Mouse (Mus musculus): Measurements from ENCODE around the gene Dlx5.

Gene Dlx5

DNA sequence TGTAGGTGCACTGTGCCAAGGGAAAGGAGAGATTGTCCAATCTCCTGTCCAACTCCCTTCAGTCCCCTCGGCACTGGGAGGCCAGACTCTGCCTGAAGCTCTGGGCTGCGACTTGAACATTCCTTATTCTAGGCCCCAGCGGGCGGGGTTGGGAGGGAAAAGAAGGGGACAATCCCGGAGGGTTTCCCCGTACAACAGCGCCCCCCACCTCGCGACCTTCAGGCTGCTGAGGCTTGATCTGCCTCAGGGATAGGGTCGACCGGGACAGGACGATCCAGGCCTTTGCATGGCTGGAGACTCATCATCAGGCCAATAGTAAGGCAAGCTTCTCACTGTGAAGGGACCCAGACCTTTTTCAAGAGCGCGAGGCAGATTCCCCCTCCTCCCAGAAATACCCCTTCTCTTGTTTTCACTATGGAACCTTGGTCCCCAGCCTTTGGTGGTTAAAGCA is 3.0 kb downstream of the Dlx5 start:
- POLR2A ChIA-PET = interaction anchor here in 2 of 4 experiments (0.6 to 3.9 kb wide), 8 partner anchors 7 to 779 kb away, joined by 3 to 13 read pairs (median 4); no protein-coding TSS in a partner anchor

DNA sequence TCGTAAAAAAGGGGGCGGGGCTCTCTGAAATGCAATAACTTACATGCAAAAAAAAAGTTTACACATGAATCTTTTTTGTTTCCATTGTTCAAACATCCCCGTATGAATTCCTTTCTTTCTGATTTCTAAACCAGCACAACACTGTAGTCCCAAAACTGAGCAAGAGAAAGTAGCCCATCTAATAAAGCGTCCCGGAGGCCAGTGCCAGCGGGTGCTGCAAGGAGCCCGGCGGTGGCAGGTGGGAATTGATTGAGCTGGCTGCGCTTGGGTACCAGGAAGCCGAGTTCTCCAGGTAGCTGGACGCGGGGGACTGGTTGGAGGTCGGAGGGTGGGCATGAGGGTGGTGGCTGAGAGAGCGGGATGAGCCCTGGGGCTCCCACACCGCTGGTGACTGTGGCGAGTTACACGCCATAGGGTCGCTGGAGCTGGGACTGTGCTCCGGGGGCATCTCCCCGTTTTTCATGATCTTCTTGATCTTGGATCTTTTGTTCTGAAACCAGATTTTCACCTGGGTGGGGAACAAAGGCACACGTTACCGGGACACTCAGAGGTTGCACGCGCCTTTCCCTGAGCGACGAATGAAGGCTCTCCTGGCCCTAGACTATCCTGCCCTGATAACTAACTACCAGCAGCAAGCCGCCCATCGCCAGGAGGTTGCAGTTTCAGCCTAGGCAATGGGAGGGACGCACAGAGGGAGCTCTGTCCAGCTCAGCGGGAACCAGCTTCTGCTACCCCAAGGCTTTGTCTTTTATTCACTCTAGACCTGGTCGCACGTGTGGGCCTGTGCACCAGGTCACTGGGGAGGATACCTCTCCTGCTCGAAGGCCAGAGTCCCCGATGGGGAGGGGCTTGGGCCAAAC is 3.7 kb downstream of the Dlx5 start:
- POLR2A ChIA-PET = interaction anchor here in 2 of 4 experiments (0.6 to 3.9 kb wide), 9 partner anchors 9 to 1327 kb away, joined by 3 to 13 read pairs (median 3); no protein-coding TSS in a partner anchor
- CTCF ChIA-PET = interaction anchor here in 3 of 4 experiments (0.6 to 1.1 kb wide), 3 partner anchors 8 to 1153 kb away, joined by 3 to 6 read pairs (median 4); no protein-coding TSS in a partner anchor

More for the DNA sequence above, 3.0 kb downstream of the Dlx5 start:
- CTCF ChIA-PET = interaction anchor here in 3 of 4 experiments (0.6 to 1.1 kb wide), 3 partner anchors 9 to 1154 kb away, joined by 3 to 6 read pairs (median 4); no protein-coding TSS in a partner anchor

DNA sequence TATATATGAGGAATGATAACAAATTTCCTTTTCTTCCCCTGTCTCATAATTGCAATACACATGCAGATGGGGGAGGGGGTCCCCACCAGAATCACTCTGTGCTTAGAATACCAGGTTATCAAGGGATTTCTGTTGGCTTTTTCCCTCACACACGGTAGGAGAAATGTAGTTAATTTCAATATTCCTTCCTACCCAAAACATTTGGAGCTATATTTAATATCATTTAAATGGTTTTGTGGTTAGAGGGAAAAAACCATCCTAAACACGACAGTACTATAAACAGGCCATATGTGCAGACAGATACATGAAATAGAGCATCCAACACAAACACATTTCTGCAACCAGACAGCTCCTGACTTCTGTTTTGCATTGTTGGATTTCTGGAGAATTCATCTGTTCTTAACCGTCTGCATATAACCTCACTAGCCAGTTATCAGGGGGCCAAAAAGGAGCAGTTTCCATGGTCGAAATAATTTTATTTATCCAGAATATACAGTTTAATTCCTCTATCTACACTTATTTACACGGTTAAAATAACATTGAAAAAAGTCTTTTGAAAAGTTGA is 4.5 kb downstream of the Dlx5 start:
- CTCF ChIA-PET = no interaction called here

DNA sequence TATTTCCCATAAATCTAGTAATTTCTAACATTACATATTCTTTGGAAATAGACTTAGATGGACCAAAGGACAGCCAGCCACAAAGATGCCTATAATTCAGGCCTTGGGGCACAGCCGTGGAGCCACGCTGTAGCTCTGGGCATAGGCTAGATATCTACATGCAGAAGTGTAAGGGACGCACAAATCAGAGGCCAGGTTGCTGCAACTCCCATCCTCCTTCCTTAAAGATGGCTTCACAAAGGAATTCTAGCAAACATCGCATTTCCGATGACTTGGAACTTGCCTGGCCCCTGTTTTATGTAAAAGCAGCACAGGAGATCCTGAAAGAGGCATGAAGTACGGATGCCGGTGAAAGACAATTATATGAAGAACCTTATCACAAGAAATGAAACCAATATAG is 5.2 kb downstream of the Dlx5 start:
- ChIA-PET CTCF (no interaction called here), POLR2A (no interaction called here)

More for the DNA sequence above, 4.5 kb downstream of the Dlx5 start:
- POLR2A ChIA-PET = interaction anchor here in 1 of 4 experiments (0.6 to 1.4 kb wide), 3 partner anchors 12 to 1326 kb away, joined by 3 to 5 read pairs (median 3); no protein-coding TSS in a partner anchor

DNA sequence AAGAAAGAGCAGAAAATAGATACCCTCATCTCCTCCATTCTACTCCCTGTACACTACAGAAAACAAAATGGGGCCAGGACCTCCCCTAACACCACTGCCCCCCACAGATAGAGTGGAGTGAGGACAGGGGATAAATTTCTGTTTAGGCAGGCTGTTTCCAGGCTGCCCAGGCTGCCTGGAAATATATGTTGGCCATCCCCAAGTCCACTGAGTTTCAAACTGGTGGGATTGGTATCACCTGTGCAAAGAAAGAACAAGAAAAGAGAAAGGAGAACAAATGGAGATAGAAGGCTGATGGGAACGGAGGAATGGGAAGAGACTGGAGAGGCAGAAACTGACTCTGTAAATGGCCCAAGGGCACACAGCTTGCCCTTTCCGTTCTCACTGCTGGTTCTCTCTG is 5.7 kb downstream of the Dlx5 start:
- CTCF ChIA-PET = interaction anchor here in 1 of 4 experiments (0.6 kb wide), 1 partner anchor 771 kb away, joined by 8 read pairs; no protein-coding TSS in a partner anchor

DNA sequence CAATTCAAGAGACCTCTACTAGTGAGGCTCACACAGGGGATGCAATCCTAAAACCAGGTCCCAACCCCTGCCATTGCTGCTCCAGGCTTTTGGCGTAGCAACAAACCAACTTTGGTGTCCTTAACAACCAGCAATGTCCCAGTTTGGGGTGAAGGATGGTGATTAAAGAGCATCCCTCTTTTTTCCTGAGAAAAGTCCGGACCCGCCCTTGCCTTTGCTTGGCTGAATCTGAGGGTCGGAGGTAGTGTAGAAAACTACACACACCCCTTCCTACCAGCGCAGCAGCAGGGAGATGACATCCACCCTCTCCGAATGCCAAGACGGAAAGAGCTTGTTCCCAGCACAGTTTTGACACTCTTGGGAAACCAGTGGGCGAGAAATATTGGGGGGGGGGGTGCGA is 6.2 kb downstream of the Dlx5 start:
- POLR2A ChIA-PET = interaction anchor here in 1 of 4 experiments (0.6 to 1.0 kb wide), 2 partner anchors 18 to 763 kb away, joined by 3 read pairs; no protein-coding TSS in a partner anchor
- CTCF ChIA-PET = interaction anchor here in 2 of 4 experiments (0.6 kb wide), 2 partner anchors 176 to 772 kb away, joined by 3 to 8 read pairs; no protein-coding TSS in a partner anchor

More for the DNA sequence above, 5.7 kb downstream of the Dlx5 start:
- POLR2A ChIA-PET = interaction anchor here in 2 of 4 experiments (0.5 to 1.0 kb wide), 2 partner anchors 18 to 639 kb away, joined by 3 to 10 read pairs; no protein-coding TSS in a partner anchor

DNA sequence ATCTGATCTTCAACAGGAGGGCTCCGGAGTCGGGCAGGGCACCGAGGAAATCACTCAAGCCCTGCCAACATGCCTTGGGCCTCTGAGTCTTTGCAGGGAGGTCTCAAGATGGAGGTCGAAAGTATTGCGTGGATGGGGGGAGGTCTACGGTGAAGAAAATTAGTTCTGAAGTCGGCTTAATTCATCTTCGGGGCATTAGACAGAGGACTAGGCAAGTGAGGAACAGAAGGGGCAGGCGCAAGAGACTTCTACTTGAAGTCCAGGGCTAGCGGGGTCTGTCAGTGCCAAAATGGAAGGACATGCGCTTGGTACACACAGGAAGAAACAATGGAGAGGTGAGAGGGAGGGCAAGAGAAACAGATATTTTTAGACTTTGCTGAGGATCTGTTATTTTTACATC is 6.7 kb downstream of the Dlx5 start:
- ChIA-PET CTCF (interaction anchor here in 2 of 4 experiments (0.6 to 1.3 kb wide), 2 partner anchors 12 to 176 kb away, joined by 3 to 4 read pairs; no protein-coding TSS in a partner anchor), POLR2A (interaction anchor here in 1 of 4 experiments (0.6 to 1.5 kb wide), 3 partner anchors 11 to 762 kb away, joined by 3 to 8 read pairs (median 3); no protein-coding TSS in a partner anchor)

DNA sequence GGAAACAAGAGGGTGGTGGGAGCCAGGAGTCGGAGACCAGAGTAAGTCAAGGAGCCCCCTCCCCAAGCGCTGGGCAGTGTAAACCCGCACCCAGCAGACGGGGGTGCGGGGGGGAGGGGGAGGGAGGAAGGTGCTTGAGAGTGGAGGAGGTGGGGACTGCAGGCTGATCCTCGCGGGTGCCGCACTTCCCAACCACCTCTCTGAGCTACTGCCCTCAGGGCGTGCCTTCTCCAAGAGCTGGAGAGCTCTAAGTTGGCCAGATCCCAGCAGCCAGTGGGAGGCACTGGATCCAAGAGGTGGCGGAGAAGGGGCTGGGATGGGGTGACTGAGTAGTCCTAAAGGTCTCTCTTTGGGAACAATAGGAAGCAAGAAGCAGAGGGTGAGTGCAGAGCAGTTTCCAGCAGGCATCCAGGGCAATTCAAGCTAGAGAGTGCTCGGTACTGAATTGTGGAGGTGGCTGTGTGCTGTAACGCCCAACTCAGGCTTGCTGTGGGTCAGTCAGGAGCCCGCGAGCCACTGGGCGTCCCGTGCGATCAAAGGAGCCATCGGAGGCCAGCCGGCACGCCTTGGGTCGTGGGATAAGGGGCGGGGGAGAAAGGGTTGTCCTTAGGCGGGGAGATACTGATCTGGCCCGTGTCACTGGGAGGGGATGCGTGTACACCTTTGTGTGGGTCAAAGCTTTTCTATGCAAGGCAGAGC is 7.7 kb downstream of the Dlx5 start:
- ChIA-PET CTCF (interaction anchor here in 2 of 4 experiments (0.6 to 1.3 kb wide), 3 partner anchors 10 to 1457 kb away, joined by 3 to 7 read pairs (median 4); no protein-coding TSS in a partner anchor), POLR2A (interaction anchor here in 1 of 4 experiments (0.6 to 1.5 kb wide), 2 partner anchors 10 to 12 kb away, joined by 5 to 8 read pairs; no protein-coding TSS in a partner anchor)

DNA sequence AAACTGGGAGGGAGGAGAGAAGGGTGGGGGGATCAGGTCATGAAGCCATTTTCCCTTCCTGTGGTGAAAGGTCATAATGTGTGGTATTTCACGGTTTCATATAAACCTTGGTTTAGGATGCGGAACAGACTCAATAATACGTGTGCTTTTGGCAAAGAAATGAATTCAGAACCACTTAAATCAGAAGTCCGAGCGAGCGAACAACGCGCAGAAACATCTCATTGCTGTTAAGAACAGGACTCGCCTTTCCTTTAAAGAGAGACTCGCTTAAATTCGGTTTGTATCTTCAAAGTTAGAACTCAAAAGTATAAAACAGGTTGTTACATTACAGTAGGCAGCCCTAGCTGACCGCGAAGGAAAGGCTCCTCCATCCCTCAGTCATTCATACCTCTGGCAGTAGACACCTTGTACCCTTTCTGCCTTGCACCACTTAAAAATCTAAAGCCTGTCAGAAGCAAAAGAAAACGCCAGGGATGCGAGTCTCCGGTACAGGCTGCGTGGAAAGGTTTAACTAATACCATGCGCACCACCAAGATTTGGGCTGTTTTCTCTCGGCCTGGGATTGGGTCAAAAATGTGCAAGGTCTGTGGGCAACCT is 8.3 kb downstream of the Dlx5 start:
- ChIA-PET CTCF (interaction anchor here in 1 of 4 experiments (1.2 to 1.3 kb wide), 2 partner anchors 9 to 11 kb away, joined by 3 to 4 read pairs; no protein-coding TSS in a partner anchor), POLR2A (interaction anchor here in 2 of 4 experiments (1.3 to 1.5 kb wide), 2 partner anchors 9 kb away, joined by 3 to 8 read pairs; no protein-coding TSS in a partner anchor)

DNA sequence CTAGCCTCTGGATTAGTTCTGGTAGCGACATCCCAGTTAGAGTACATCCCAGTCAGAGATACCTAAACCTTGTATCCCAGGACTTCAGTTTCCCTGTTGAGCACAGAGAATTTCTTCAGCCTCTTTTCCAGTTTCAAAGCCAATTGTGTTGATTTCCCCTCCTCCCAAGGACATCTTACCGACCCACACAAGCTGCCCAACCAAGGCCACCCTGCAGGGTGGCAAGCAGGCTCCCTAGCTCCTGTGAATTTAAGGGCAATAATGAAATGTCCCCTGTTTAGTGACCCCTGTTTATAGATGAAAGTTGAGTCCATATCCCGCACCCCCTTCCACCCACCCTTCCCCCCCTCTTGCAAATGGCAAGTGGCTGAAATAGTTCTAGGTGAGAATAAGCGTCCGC is 9.0 kb downstream of the Dlx5 start:
- CTCF ChIA-PET = interaction anchor here in 1 of 4 experiments (0.6 kb wide), 1 partner anchor 383 kb away, joined by 3 read pairs; no protein-coding TSS in a partner anchor

DNA sequence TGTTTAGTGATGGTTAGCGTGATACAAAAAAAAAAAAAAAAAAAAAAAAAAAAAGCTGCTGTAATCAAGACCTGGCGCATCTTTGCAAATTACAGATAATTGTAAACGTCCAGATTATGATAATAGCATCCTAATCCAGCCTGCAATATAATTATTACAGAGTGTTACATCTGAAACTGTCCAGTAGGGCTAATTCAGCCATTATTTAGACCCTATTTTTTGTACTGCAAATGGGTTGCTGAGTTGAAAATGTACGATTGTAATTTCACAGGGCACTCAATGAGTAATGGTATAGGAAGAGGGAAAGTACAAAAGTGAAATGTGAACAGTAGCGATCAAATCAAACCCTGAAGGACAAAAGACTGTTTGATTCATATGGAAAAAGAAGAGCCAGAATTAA is 10.2 kb downstream of the Dlx5 start:
- ChIA-PET POLR2A (interaction anchor here in 1 of 4 experiments (1.0 to 1.3 kb wide), 2 partner anchors 8 to 9 kb away, joined by 3 read pairs; no protein-coding TSS in a partner anchor), CTCF (interaction anchor here in 1 of 4 experiments (0.6 kb wide), 1 partner anchor 132 kb away, joined by 7 read pairs; no protein-coding TSS in a partner anchor)

More for the DNA sequence above, 9.0 kb downstream of the Dlx5 start:
- POLR2A ChIA-PET = interaction anchor here in 2 of 4 experiments (0.6 to 1.3 kb wide), 3 partner anchors 8 to 717 kb away, joined by 3 read pairs; no protein-coding TSS in a partner anchor

DNA sequence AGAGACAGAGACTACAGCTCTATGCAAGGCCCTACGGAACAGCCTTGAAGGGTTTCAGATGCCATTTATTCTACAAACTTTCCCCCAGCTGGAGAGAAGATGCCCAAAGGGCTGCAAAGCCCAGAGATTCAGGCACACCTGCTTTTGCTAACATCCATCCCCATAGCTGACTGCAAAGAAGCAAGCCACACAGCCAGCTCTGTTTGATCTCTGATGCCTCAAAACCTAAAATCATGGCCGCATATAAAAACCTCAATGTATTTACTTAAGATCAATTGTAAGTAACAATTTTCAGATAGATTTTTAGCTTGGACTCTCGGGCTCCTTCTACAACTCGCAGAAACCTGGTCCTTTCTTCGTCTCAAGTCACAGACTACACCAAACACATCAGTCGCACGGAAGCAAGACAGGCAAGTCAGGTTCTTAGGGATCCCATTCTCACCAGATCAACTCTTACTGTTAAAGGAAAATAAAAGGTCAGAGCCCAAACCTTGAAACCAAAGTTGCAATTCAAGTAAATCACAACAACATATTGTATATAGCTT is 10.9 kb downstream of the Dlx5 start:
- POLR2A ChIA-PET = interaction anchor here in 3 of 4 experiments (0.6 to 1.3 kb wide), 6 partner anchors 8 to 883 kb away, joined by 3 to 4 read pairs (median 3); no protein-coding TSS in a partner anchor
- CTCF ChIA-PET = interaction anchor here in 1 of 4 experiments (1.0 kb wide), 2 partner anchors 11 to 14 kb away, joined by 5 read pairs; partner anchors contain the start of gene Dlx5

DNA sequence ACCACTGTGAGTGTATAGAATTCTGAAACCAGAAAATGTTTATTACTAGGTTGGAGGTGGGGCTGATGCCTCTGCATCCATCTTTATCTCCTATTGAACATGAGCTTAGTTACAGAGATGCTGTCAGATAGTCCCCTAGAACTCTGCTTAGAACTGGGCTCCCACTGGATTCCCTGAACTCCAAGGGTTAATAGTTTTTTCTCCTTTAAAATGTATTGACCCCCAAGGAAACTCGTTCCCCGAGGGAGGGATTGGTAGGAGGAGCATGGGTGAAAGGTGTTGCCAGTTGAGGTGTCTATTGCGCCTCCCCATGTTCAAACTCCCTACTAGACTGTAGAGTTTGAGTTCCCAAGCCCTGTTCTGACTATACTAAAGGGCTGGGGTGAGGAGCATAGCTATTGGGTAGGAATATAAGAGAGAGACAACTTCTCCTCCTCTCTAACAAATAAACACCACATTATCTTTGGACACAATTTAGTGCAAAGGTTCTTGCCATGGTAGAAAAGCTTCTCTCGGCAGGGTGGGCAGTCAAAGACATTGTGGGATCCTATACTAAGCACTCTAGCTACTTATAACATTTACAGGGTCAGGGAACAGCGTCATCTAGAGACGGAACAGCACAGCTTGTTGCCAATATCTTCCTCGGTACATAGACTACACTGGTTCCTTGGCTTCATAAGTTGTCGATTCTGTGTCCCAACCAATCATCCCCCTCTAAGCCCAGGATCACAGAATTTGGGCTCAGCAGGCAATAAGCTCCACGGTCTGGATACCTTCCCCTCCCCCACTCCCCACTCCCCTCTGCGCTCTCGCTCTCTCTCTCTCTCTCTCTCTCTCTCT is 11.7 kb downstream of the Dlx5 start:
- CTCF ChIA-PET = interaction anchor here in 2 of 4 experiments (0.5 to 1.4 kb wide), 7 partner anchors 9 to 1054 kb away, joined by 3 to 5 read pairs (median 4); partner anchors contain the start of gene Dlx5 (in 1 of the 2)
- POLR2A ChIA-PET = interaction anchor here in 3 of 4 experiments (0.6 to 2.7 kb wide), 8 partner anchors 9 to 1645 kb away, joined by 3 to 13 read pairs (median 3); partner anchors contain the start of gene Dlx5 (in 1 of the 3)

DNA sequence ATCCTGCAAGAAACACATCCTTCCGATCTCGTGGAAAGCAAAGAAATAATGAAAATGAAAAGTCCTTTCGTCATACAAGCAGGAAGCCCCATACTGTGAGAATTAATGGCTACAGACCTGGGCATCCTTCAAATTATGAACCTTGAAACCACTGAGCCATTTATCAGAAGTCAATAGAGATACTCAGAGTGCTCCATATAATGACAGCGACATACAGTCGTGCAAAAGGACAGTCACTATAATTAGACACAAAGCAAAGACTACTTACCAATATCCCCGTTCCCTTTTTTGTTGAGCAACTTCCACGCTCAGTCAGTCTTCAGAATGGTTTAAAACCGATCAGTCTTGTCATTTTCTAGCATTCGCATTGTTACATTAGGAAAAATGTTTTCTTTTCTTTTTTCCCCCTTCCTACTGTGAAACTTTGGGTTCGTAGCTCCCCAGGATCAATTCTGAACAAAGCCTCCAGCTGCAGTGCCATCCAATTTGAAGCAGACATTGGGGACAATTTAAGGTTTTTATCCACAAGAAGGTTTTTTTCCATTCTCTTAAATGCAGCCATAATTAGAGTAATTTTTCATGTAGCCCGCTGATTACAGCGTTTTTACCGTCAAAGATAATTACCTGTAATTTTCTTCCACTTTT is 12.7 kb downstream of the Dlx5 start:
- CTCF ChIA-PET = interaction anchor here in 2 of 4 experiments (1.1 to 1.4 kb wide), 2 partner anchors 10 to 1010 kb away, joined by 4 read pairs; no protein-coding TSS in a partner anchor
- POLR2A ChIA-PET = interaction anchor here in 1 of 4 experiments (1.1 to 2.7 kb wide), 2 partner anchors 11 to 14 kb away, joined by 3 to 13 read pairs; partner anchors contain the start of gene Dlx5

DNA sequence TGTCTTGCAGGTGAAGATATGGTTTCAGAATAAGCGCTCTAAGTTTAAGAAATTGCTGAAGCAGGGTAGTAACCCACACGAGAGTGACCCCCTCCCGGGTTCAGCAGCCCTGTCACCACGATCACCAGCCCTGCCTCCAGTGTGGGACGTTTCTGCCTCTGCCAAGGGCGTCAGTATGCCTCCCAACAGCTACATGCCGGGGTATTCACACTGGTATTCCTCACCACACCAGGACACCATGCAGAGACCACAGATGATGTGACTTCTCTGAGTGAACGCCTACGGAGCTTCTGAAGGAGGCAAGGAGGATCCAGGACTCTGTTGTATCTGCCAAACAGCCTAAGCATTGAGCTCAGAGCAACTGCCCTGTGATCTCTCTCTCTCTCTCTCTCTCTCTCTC is 14.9 kb downstream of the Dlx5 start:
- CTCF ChIA-PET = no interaction called here
- POLR2A ChIA-PET = no interaction called here
